Mouse (Mus musculus): Measurements from ENCODE around the gene Abraxas1. TPM values are rescaled to one million over a fixed set of nuclear protein-coding genes. Genes with fewer than 3 reads are reported as not detected.
A peak's percentile ranks its signal among the peaks of the same experiment; 100 is the strongest.

Gene Abraxas1
- total RNA-seq, 1 experiment from 2014 or later: 18.7 TPM

GRCm38 (mm10) chr5:100822826-100823225 is 2.1 kb upstream of the Abraxas1 start:
- no peak for DNase-seq

GRCm38 (mm10) chr5:100821375-100821774 is 610 bp upstream of the Abraxas1 start:
- no peak for DNase-seq

- DNase-seq: no peak
These were observed 941 bp downstream of the Abraxas1 start for GRCm38 (mm10) chr5:100819568-100820480.

GRCm38 (mm10) chr5:100818341-100818740 is 2.4 kb downstream of the Abraxas1 start:
- no peak for DNase-seq

GRCm38 (mm10) chr5:100798165-100798860 is 22.5 kb downstream of the Abraxas1 start, which contains the start of the genes Helq and Mrps18c:
Gene Helq (minus strand): TSS chr5:100798598.
Gene Mrps18c (plus strand): TSS chr5:100798627.
- DNase-seq: peak; percentile 91

- no peak for DNase-seq
These were observed 26.7 kb downstream of the Abraxas1 start for GRCm38 (mm10) chr5:100794084-100794483.

- no peak for DNase-seq
These were observed 28.5 kb downstream of the Abraxas1 start for GRCm38 (mm10) chr5:100792261-100792660.

GRCm38 (mm10) chr5:100787527-100787926 is 33.2 kb downstream of the Abraxas1 start:
- DNase-seq: no peak

- DNase-seq: no peak
These were observed 41.8 kb downstream of the Abraxas1 start for GRCm38 (mm10) chr5:100779002-100779401.

GRCm38 (mm10) chr5:100776900-100777299 is 43.9 kb downstream of the Abraxas1 start:
- no peak for DNase-seq

- no peak for DNase-seq
These were observed 44.9 kb downstream of the Abraxas1 start for GRCm38 (mm10) chr5:100775778-100776404.

GRCm38 (mm10) chr5:100771575-100771974 is 49.2 kb downstream of the Abraxas1 start:
- DNase-seq: no peak

- no peak for DNase-seq
These were observed 54.7 kb downstream of the Abraxas1 start for GRCm38 (mm10) chr5:100766026-100766425.

GRCm38 (mm10) chr5:100761736-100762135 is 59.0 kb downstream of the Abraxas1 start:
- DNase-seq: no peak

- no peak for DNase-seq
These were observed 60.6 kb downstream of the Abraxas1 start for GRCm38 (mm10) chr5:100760049-100760663.

GRCm38 (mm10) chr5:100758121-100758520 is 62.6 kb downstream of the Abraxas1 start:
- no peak for DNase-seq

Other genes with a start within 250 kb of the Abraxas1 start
- gene Plac8, start 248.7 kb downstream of the Abraxas1 start, total RNA-seq (2021): 5.5 and 9.6 TPM in 2 replicates
- 63.0 and 65.2 TPM in 2 replicates for gene Coq2, start 145.8 kb downstream of the Abraxas1 start, total RNA-seq (2021)
- 0.30 and 0.95 TPM in 2 replicates for gene Hpse, start 101.2 kb downstream of the Abraxas1 start, total RNA-seq (2021)
- gene Helq, start 22.4 kb downstream of the Abraxas1 start, total RNA-seq (2021): 8.6 and 10.5 TPM in 2 replicates
- 82.3 and 82.5 TPM in 2 replicates for gene Mrps18c, start 22.3 kb downstream of the Abraxas1 start, total RNA-seq (2021)
- gene Gpat3, start 24.7 kb upstream of the Abraxas1 start, total RNA-seq (2021): 5.0 and 8.7 TPM in 2 replicates

Data from adrenal gland, postnatal 25 days (tissue).